Mouse (Mus musculus): ENCODE results near the gene Wasf1.

Gene Wasf1

DNA sequence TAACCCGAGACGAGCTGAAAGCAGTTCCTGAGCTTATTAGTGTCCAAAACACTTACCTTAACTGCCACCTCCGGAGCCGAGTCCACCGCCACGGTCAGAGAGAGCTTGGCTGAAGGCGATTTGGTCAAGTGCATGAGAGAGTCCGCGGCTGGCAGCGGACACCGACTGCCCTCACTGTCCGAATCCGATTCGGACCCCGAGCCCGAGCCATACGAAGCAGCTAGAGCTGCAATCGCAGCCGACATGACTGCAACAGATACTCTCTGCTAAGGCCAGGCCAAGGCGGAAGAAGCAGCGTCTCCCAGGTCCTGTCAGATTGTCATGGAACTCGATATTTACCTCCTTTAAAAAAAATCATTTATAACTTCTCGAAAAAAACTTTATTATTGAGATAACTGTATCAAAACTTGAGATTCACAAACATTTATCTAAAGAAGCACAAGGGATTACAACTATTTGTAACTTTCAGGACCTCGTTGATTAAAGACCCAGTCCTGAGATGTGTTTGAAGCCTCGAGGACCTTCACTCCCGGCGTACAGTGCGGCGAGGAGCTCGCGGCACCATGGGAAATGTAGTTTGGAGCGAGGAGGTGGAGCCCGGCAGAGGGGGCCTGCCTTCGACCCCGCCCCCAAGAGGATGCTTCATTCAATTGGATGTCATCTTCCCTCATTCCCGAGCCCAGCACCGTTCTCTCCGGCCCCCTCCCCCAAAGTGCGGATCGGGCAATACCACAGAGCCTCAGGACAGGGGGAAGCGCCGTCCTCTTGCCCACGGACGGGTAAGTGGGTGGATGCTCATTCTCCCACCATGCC lies at the start of gene Wasf1, which contains the start of gene Cdc40:
Gene Wasf1, plus strand, starts transcription at position 645 of the 813 bp plus-strand sequence.
Gene Cdc40, minus strand, starts transcription at position 481 of the 813 bp plus-strand sequence.
- DNase-seq (ENCODE audit: low spot score): peak; percentile 79

DNA sequence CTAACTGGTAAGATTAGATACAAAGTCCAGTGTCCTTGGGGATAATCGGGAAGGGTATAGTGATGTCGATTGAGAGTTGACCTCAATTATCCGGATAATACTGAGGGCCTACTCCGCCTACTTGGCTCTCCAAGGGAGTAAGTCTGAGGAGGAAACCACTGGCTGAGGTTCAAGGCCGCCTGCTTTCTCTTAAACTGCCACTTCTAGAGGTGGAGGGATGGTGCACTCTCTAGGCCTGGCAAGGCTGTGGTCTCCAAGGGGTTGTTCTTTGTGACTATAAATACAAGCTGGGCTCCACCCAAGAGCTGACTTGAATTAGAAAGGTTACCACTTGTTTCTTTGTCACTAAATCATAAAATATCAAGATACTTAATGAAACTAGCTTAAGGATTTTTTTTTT lies 43.2 kb upstream of the Wasf1 start:
- DNase-seq (ENCODE audit: low spot score): no peak

DNA sequence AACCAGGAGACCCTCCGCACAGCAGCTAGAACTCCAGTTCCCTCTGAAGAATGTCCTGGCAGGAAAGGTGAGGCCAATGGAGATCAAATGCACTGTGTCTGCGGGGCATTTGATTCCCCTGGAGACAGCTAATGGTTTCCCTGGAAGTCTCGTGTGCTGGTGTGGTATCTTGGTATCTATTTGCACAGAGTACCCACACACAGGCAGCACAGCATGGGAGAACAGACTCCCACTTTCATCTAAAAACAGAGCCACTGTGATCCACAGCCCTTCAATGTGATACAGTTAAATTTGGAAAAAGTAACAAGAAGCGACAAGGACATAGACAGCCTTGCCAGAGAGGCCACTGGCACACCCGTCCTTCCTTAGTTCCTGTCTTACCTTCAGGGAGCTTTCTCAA lies 39.4 kb upstream of the Wasf1 start:
- DNase-seq (ENCODE audit: low spot score): no peak

DNA sequence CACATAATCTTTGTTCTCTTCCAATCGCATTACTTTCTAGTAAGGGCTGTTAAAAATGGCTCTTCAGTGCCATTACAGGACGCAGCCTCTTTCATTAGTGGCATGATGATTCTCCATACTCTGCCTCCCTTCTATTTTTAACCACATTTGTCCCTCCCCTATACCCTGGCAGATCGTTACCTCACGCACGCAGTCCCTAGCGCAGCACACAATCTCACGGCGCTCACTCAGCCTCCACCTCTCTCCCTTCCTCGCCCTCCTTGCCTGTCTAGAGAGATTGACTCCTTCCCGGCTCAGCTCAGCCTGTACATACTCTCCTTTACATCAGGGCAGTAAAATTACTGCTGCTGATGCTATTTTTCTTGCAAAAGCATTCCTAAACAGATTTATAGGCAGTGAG lies 38.7 kb upstream of the Wasf1 start:
- no peak for DNase-seq (ENCODE audit: low spot score)

DNA sequence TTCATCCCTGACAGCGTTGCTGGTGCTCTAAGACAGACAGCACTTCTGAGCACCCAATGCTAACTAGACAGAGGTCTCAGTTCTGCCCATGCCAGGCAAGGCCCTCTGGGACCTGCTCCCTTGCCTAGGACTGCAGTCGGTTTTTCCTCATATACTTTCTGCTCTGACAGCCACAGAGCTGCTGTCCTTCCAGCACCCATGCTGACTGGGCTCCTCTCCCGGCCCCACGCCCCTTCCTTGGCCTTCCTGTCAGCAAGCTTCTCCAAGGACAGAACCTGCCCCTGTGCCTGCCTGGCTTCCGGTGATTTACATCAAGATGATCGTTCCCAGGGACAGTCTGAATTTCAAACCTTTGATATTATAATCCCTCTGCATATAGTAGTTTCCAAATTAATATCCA lies 37.6 kb upstream of the Wasf1 start:
- DNase-seq (ENCODE audit: low spot score): no peak

DNA sequence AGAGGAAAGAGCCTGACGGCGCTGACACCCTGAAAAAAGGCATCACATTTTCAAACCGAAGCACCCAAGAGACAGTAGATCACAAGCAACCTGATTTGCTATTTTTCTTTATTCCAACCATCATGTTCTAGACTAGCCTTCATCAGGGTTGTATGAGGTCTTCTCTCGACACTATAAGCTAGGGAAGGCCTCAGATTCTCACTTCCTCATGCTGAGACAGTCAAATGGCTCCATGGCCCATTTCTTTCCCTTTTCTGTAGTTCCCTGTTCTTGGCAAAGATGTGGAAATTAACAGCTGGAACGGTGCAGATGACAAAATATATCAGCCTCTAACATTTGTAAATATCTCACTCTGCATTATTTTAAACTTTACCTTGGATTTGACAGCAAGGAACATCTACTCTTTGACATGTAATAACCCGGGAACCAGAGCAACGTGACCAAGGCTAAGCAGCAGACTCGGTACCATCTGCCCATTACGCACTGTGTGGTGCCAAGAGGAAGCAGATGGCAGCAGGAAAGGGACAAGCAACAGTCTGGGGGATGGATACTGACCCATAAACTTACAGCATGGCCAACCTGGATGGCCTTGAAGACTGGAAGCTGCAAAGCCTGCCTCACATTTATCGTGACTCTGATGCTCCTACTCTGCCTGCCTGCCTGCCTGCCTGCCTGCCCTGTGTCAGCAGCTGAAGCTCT lies 36.0 kb upstream of the Wasf1 start:
- no peak for DNase-seq (ENCODE audit: low spot score)

DNA sequence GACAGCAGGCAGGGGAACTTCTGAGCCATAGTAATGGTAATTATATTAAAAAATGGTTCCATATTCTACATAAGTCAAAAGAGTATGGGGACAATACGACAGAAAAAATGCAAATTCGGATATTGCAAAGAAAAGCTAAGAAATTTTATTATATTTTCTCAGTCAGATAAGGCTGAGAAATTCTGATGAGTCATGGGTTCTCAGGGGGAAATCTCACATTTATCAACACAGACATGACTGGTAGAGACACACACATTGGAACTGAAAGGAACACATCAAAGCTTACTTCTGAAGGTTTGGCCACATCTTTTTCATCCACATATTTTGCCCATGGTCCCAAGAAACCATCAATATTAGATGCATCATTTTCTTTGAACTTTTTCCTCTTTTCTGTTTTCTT lies 32.6 kb upstream of the Wasf1 start:
- no peak for DNase-seq (ENCODE audit: low spot score)

DNA sequence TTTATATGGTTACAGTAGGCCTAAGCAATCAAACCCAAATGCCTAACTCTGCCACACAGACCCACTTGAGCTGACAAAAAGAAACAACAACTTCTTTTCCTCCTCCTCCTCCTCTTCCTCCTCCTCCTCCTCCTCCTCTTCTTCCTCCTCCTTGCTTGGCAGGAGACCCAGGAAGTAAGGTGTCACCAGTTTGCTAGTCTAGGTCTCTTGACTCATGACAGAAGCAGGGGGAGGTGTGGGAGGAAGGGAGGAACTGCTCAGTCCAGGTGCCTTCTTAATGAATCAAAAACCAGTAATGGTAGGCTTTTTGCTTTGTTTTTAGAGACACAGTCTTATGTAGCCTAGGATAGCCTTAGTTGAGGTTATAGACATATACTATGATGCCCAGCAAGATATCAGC lies 32.1 kb upstream of the Wasf1 start:
- no peak for DNase-seq (ENCODE audit: low spot score)

DNA sequence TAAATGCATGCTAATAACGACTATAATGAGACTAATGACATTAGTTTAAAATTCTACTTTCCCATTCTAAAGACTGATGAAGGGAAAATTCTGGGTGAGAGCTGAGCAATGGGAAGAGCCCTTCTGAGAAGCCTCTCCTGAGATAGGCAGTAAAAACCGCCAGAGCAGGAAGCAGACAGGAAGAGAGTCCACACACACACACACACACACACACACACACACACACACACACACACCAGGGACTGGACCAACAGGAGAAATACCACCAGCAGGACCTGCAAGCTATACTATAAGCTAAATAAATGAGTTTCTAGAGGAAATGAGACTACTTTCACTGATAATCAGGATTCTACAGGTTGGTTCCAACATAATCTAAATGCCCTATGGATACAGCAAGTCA lies 27.7 kb upstream of the Wasf1 start:
- DNase-seq (ENCODE audit: low spot score): no peak

DNA sequence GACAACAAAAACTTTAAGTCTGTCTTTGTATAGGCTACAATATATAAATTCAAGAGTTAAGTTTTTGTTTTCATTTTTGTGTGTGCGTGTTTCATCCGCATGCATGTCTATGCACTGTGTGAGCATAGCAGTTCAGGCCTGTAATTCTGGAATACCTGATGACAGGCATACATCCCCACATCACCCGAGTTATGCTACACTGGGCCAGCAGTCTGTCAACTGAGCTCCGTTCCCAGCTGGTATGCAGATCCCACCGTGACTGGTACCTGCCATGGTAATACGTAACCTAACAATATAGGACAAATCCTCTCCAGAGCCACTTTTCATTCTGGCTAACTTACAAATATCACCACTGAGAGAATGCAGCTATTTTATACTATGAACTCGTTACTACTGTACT lies 26.6 kb upstream of the Wasf1 start:
- DNase-seq (ENCODE audit: low spot score): no peak

DNA sequence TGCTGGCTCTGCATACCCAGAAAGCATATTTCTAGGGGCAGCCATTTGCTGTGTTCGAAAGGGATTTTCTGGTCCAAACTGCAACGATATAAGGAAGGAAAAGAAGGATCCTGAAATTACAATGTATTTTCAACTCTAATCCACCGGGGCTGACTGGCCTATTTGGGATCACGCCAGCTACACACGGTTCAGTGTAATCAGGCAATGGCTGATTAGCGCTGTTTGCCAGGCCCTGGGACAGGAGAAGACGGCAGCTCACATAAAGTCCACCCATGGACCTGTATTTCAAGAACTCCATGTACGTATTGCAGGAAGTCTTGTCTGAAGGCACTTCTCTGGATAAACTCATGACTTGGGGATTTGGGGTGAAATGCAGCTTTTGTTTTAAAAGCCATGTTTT lies 25.7 kb upstream of the Wasf1 start:
- no peak for DNase-seq (ENCODE audit: low spot score)

DNA sequence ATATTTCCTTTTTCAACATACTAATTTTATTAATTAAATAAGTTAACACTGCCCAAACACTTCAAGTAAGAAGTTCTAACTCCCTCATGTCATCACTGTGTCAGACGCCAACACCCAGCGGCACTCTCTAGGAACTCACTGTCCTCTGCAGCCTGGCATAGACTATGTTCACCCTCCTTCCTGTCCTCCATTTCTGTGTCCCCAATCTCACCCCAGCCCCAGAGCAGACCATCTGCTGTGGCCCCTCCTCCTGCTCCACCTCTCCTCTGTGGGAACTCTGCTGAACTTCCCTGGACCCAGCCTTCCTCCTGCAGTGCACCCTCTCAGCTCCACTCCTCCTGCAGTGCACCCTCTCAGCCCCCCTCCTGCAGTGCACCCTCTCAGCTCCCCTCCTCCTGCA lies 15.2 kb upstream of the Wasf1 start:
- DNase-seq (ENCODE audit: low spot score): no peak

DNA sequence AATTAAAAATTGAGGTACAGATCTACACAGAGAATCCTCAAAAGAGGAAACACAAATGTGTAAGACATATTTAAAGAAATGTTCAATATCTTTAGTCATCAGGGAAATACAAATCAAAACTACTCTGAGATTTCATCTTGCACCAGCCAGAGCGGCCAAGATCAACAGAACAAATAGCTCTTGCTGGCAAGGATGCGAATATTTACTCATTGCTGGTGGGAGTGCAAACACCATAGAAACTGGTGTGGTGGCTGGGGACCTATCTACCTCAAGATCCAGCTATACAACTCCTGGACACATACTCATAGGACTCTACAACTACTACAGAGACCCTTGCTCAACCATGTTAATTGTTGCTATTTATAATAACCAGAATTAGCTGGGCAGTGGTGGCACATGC lies 12.0 kb upstream of the Wasf1 start:
- DNase-seq (ENCODE audit: low spot score): no peak

DNA sequence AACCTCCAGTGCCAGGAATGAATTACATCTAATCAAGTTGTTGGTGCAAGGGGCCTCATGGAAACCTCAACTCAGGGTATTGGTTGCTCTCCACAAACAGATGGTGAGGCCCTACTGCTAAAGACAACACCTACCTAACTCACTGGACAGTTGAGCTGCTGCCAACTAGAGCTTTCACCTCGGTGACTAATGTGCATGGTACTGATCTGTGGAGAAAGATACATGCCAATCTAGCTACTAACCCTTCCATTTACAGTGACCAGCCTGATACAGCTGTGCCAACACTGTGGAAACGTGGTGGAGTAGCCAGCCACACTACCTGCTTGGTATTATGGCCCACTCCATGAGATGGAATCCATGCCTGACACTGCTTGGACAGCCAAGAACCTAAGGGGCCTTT lies 11.2 kb upstream of the Wasf1 start:
- DNase-seq (ENCODE audit: low spot score): no peak

DNA sequence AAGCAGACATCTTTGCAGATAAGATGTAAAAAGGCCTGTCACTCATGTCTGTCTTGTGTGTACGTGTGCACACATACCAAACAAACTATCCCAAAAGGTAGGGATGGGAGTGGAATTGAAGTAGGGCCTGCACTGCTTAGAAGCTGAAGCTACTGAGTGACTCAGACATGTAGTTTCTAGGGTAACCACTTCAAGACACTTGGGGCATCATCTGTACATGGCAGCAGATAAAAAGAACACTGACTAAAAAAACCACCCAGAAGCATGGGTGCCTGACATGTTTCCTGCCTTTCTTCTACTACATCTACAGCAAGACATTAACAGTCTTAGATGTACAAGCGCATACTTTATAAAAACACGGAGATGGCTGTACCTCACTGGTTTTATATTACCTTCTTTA lies 5.0 kb upstream of the Wasf1 start:
- no peak for DNase-seq (ENCODE audit: low spot score)

DNA sequence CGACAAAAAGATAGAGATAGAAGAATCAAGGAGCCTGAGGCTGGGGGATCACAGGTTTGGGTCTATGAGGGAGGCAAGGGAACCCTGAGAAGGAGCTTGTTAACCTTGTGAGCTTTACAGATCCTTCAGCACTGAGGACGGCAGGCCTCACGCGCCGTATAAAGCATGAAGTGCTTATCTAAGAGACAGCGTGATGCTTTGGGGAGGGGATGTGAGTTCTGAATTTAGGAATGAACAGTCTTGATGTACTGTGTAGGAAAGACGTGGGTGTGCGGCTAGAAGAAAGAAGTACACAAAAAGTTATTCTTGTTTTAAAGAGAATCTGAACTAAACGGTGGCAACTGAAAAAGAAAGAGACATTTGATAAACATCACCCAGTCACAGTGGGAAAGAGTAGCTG lies 3.3 kb upstream of the Wasf1 start:
- DNase-seq (ENCODE audit: low spot score): no peak

DNA sequence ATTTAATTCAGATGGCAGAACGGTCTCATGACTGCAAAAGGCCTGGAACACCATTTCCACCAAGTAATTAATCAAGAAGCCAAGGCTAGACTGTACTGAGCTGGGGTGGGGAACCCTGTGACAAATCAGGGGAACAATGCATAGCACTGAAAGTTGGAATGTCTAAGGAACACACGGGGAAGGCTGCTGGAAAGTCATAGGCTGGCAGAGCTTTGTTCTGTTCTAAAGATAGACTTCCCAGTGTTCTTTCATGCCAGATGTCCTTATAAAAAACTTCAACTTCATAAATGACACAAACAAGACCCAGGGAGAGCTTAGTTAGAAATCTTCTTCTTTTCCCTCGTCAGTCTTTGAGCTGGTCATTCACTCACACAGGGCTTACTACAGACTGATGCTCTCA lies 2.0 kb upstream of the Wasf1 start:
- no peak for DNase-seq (ENCODE audit: low spot score)

DNA sequence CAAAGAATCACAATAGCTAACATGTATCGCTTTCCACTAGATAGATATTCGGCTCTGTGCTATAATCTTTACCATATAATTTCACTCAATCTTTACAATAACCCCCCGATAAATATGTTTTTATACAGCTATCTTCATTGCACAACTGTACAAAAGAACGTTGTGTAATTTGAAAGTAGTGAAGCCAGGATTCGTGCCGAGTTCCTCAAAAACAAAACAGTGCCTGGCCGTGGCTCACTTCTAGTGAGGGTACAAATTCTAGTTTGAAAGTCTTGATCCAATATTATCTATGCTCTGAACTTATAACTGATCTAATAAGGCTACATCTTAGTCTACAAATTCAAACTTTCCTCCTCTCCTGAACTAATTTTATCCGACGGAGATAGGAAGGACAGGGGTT lies 942 bp upstream of the Wasf1 start:
- DNase-seq (ENCODE audit: low spot score): no peak

DNA sequence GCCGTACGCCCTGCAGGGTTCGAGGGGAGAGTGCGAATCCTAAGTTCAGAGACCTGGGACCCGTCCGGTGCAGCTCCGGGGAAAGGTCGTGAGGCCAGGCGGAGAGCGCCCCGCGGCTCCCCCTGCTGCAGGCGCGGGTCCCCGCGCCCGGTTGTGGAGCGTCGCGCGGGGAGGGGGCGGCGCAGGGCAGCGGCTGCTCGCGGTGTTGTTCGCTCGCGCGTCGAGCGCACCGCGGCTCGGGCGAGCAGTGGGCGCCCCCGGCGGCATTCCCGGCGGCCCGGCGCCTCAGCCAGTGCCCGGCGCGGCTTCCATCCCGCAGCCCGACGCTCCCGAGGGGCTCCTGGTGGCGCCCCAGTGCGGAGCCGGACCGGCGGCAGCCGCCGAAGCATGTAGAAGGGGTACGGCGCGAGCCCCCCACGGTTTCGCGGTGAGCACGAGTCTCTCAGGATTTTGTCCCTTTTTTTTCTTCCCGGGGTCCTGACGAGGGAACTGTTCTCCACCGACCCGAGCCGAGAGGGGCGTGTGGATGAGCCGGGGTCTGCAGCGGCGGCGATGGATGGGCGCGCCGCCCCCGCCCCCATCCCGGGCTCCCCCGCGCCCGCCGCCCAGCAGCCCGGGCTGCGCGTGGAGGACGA lies 486 bp downstream of the Wasf1 start:
- DNase-seq (ENCODE audit: low spot score): no peak

DNA sequence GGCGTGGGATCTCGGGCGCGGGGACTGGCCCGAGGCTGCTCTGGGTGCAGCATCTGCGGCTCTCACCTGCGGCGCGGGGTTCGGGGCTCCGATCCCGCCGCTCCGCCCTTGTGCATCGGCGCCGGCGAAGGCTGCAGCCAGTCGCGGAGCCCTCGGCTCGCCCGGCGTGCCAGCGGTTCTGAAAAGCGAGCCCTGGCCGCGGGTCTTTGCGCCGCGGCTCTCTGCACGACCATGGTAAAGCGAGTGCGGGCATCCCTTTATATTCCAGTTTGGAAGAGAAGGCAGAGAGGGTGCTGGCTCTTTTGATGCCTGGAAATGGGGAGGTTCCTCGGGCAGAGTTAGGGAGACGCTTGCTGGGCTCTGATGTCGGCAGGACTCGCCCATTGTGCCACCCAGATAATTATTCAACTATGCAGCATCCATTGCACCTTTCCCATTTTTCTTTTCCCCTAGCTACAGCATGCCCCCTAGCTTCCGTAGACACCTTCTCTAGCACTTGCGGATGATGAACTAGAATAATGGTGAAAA lies 1.1 kb downstream of the Wasf1 start:
- peak; percentile 3 for DNase-seq (ENCODE audit: low spot score)

DNA sequence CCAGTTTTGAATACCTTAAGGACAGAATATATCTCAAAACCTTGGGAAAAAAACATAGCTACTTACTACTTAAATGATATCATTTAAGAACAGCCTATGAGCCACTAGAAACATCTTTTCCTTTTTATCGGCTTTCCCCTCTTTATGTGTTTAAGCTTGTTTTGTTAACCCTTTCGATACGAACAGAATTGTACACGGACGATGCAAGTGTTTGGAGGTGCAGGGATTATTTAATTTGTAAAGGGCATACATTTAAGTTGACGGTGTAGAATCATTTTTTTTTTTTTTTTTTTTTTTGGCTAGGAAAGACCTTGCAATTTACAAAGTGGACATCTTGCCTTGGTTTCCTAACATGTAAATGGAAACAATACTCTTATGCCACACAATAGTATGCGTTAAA lies 2.2 kb downstream of the Wasf1 start:
- DNase-seq (ENCODE audit: low spot score): no peak

DNA sequence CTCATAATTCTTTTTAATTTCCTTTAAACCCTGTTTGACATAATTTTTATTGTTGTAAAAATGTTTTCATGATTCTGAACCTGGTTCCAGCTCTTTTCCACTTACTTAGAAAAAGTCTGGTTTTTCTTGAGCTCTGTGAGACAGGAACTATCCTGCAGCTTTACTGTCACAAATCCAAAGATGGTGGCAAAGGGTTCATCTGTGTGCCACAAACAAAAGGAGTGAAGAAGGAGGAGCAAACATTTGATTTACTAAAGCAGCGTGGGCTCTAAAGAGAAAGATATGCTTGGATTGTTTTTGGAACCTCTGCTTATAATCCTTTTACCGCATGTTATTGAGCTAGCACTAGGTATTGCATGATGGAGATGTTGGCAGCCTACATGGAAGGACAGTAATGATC lies 4.0 kb downstream of the Wasf1 start:
- DNase-seq (ENCODE audit: low spot score): no peak

DNA sequence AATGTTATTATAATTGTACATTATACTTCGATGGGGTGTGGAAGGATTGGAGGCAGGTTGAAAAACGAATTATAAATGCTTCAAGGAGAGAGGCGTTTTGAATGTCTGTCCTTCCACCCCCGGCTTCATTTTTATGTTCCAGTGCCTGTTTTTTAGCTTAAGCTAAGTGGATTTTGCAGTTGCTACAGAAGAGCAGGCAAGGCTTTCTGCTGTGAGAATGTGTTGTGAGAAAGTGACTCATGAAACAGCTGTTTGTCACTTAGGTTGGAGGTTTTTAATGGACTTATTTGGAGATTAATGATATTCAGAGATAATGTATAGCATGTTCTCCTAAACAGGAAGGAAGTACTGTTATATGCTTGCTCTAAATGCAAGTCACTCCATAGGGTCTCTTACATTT lies 5.9 kb downstream of the Wasf1 start:
- DNase-seq (ENCODE audit: low spot score): no peak
